23 mouse cellular contexts compared by ENCODE assay signal in the genomic region with DNA sequence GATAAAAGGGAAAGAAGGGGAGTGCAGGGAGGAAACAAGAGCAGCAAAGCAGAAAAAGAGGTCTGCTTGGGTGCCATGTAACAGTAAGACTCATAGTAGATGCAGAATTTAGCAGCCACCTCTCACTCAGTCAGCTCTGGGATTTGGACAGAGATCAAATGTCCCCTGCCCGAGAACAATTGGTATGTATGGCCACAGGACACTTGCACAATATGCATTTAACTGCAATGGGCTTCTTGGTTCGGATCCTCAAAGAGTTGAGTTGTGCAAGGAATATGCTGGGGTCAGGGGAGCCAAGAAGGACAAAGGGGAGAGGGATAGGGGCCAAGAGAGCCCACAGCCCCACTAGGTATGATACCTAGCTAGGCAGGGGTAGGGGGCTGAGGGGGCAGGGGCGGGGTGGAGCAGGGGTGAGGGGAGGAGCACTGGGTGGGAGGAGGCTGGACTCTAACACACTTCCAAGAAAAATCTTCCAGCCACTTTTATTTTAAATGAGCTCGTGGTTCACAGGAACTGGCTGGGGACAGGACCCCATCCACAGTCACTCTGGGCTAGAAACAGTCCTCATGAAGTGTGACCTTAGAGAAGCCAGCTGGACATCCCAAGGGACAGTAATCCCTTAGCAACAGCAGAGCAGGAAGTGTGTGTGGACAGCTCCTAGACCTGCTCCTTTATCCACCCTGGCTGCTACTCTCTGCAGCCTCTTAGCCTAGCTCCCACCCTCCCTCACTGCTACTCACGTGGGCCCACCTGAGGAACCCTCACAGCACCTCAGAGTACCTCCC. TPM values are rescaled to one million over a fixed set of nuclear protein-coding genes. Genes with fewer than 3 reads are reported as not detected.
A peak's percentile ranks its signal among the peaks of the same experiment; 100 is the strongest.
DNase-seq lines count a peak whose midpoint lies in the region; ATAC-seq and TF ChIP-seq lines count a peak whose summit lies in the region.
"Had no signal": no experiment of that assay in that cellular context is flagged by ENCODE, and none has a peak within 500 bp of the region (broad histone marks: within the 10 kb centered on the region; RNA-seq: fewer than 3 reads in every experiment).

No protein-coding gene starts in this region.

- H3K9me3 ChIP-seq in kidney, embryonic 16.5 days (ENCODE audit: low read length) = 0 out of 2 replicates have a peak, but pooled peaks cover 5% of the 10 kb centered on the region
- H3K9me3 ChIP-seq in embryonic facial prominence, embryonic 15.5 days (replicated peaks) = no peaks in the 10 kb centered on the region
- H3K9me3 ChIP-seq in lung, postnatal 0 days (ENCODE audit: low read length) = no peaks in the 10 kb centered on the region
- H3K9me3 ChIP-seq: kidney, embryonic 15.5 days; neural tube, embryonic 13.5 days; stomach, embryonic 15.5 days had no signal

- 67% methylated on average over 5 of the region's 5 CpGs for WGBS in kidney, embryonic 16.5 days
- WGBS in embryonic facial prominence, embryonic 15.5 days = 55% methylated on average over 5 of the region's 5 CpGs
- WGBS in lung, postnatal 0 days = 27% methylated on average over 4 of the region's 5 CpGs

- no peak for ATAC-seq in kidney, embryonic 16.5 days (ENCODE audit: low FRiP score, low TSS enrichment)
- no peak for ATAC-seq in embryonic facial prominence, embryonic 15.5 days (ENCODE audit: insufficient number of reproducible peaks, low FRiP score, low TSS enrichment, low read depth)
- peak; percentile 94 for ATAC-seq in lung, postnatal 0 days
- ATAC-seq: hindbrain, postnatal 0 days; intestine, embryonic 16.5 days; liver, postnatal 0 days; midbrain, embryonic 16.5 days had no signal

- H3K36me3 ChIP-seq in kidney, embryonic 16.5 days (ENCODE audit: insufficient read depth, low read length) = no peaks in the 10 kb centered on the region
- no peaks in the 10 kb centered on the region for H3K36me3 ChIP-seq in embryonic facial prominence, embryonic 15.5 days
- H3K36me3 ChIP-seq in lung, postnatal 0 days (ENCODE audit: insufficient read depth, low read length) = no peaks in the 10 kb centered on the region
- H3K36me3 ChIP-seq: kidney, embryonic 15.5 days; neural tube, embryonic 13.5 days; stomach, embryonic 15.5 days had no signal

- H3K27ac ChIP-seq in kidney, embryonic 16.5 days (ENCODE audit: low read length) = no peak overlapping the region
- peak overlapping the region; percentile 39; the same call in 1 of the 2 replicates for H3K27ac ChIP-seq in embryonic facial prominence, embryonic 15.5 days (replicated peaks)
- H3K27ac ChIP-seq in lung, postnatal 0 days (ENCODE audit: low read length) = peak overlapping the region; percentile 69
- H3K27ac ChIP-seq: hindbrain, postnatal 0 days; kidney, embryonic 15.5 days; neural tube, embryonic 13.5 days; stomach, embryonic 15.5 days had no signal

- DNase-seq in kidney, adult 9 months = peak; percentile 12
- peak; percentile 89 for DNase-seq in lung, postnatal 0 days (ENCODE audit: low spot score)
- DNase-seq in urinary bladder, postnatal 14 days (ENCODE audit: low spot score) = no peak
- no peak for DNase-seq in cerebellum, adult 9-10 months
- no peak for DNase-seq in right cerebral cortex, adult 2 months (ENCODE audit: low spot score in 2 of 2)
- DNase-seq: adrenal gland, postnatal 14 days; cerebellum, adult 2 months; cerebellum, postnatal 36 days; gastrocnemius, postnatal 36 days; layer of hippocampus, adult 9-11 months; liver, postnatal 0 days; right cerebral cortex, postnatal 4 days; thymus, adult 18-20 months; thymus, postnatal 36 days had no signal

- H3K27me3 ChIP-seq in kidney, embryonic 16.5 days (ENCODE audit: insufficient read depth, low read length) = no peaks in the 10 kb centered on the region
- H3K27me3 ChIP-seq in embryonic facial prominence, embryonic 15.5 days = no peaks in the 10 kb centered on the region
- H3K27me3 ChIP-seq in lung, postnatal 0 days (replicated peaks; ENCODE audit: insufficient read depth, low read length) = no peaks in the 10 kb centered on the region
- H3K27me3 ChIP-seq: kidney, embryonic 15.5 days; neural tube, embryonic 13.5 days; stomach, embryonic 15.5 days had no signal

- no peaks in the 10 kb centered on the region for H3K4me1 ChIP-seq in kidney, embryonic 16.5 days (ENCODE audit: insufficient read depth, low read length)
- no peaks in the 10 kb centered on the region for H3K4me1 ChIP-seq in embryonic facial prominence, embryonic 15.5 days
- peaks cover 5% of the 10 kb centered on the region; the same call in 1 of the 2 replicates for H3K4me1 ChIP-seq in lung, postnatal 0 days (ENCODE audit: insufficient read depth, low read depth, low read length)
- H3K4me1 ChIP-seq: kidney, embryonic 15.5 days; neural tube, embryonic 13.5 days; stomach, embryonic 15.5 days had no signal

- no peak overlapping the region for H3K4me2 ChIP-seq in kidney, embryonic 16.5 days (replicated peaks; ENCODE audit: low read depth, low read length)
- H3K4me2 ChIP-seq in embryonic facial prominence, embryonic 15.5 days (replicated peaks) = no peak overlapping the region
- H3K4me2 ChIP-seq in lung, postnatal 0 days (replicated peaks; ENCODE audit: low read depth, low read length) = no peak overlapping the region
- H3K4me2 ChIP-seq: kidney, embryonic 15.5 days; neural tube, embryonic 13.5 days; stomach, embryonic 15.5 days had no signal

- no peak overlapping the region for H3K4me3 ChIP-seq in kidney, embryonic 16.5 days (ENCODE audit: low read length)
- H3K4me3 ChIP-seq in embryonic facial prominence, embryonic 15.5 days (replicated peaks) = no peak overlapping the region
- no peak overlapping the region for H3K4me3 ChIP-seq in lung, postnatal 0 days (ENCODE audit: low read depth, low read length)
- H3K4me3 ChIP-seq: kidney, embryonic 15.5 days; myocyte; neural tube, embryonic 13.5 days; stomach, embryonic 15.5 days had no signal

- TF ChIP-seq CTCF in lung, postnatal 0 days (IDR thresholded peaks at IDR 0.05) = no peak

- peak; percentile 26; the same call in 1 of the 2 replicates for TF ChIP-seq EP300 in lung, postnatal 0 days (IDR thresholded peaks at IDR 0.05)

- no peak overlapping the region for H3K9ac ChIP-seq in kidney, embryonic 16.5 days (replicated peaks; ENCODE audit: low read length)
- H3K9ac ChIP-seq in embryonic facial prominence, embryonic 15.5 days = no peak overlapping the region
- no peak overlapping the region for H3K9ac ChIP-seq in lung, postnatal 0 days (replicated peaks; ENCODE audit: low read depth)
- H3K9ac ChIP-seq: kidney, embryonic 15.5 days; liver, postnatal 0 days; neural tube, embryonic 13.5 days; stomach, embryonic 15.5 days had no signal

RNA-seq across cellular contexts. Expression of a gene that starts 32.9 kb away (rescaled TPM):
- polyA plus RNA-seq in kidney, embryonic 16.5 days (2015; fragmentation: Nextera tagmentation; extraction: Ambion mirVana) = 34.6 and 43.1 TPM in 2 replicates
- polyA plus RNA-seq in embryonic facial prominence, embryonic 15.5 days (2015; fragmentation: Nextera tagmentation; extraction: Ambion mirVana) = 204 and 259 TPM in 2 replicates
- 62.4 and 62.8 TPM in 2 replicates for polyA plus RNA-seq in lung, postnatal 0 days (2015; fragmentation: Nextera tagmentation; extraction: Ambion mirVana)

RNA-seq across cellular contexts. Expression of a gene that starts 38.2 kb away (rescaled TPM):
- polyA plus RNA-seq in kidney, embryonic 16.5 days (2015; fragmentation: Nextera tagmentation; extraction: Ambion mirVana) = 0.26 and 0.82 TPM in 2 replicates
- 1.6 and 1.7 TPM in 2 replicates for polyA plus RNA-seq in embryonic facial prominence, embryonic 15.5 days (2015; fragmentation: Nextera tagmentation; extraction: Ambion mirVana)
- 2.4 and 2.7 TPM in 2 replicates for polyA plus RNA-seq in lung, postnatal 0 days (2015; fragmentation: Nextera tagmentation; extraction: Ambion mirVana)

Comparison
In these comparisons a context has a peak if more than half of its experiments do, and no peak if none do; other contexts are left out.
1. DNase-seq: peak in kidney, adult 9 months (single experiment) and lung, postnatal 0 days (single experiment); none in urinary bladder, postnatal 14 days (single experiment), cerebellum, adult 9-10 months (single experiment) and right cerebral cortex, adult 2 months (0 of 2).